In the genomic region with DNA sequence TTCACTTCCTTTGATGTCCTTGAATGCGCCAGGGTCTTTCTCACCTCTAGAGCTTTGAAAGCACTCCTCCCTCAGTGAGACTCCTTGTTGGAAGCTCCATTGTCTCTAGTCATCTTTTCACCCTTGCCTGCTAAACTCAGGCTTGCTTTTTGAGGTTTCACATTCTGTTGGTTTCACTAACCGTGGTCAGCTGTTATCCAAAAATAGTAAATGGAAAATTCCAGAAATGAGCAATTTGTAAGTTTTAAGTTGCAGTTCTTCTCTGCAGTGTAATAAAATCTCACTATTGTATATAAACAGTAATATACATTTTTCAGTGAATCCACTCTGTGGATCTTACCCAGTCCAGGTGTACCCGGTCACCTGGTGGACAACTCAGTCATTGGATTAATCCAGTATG, we compare ENCODE assay signal across 33 mouse cellular contexts. TPM values are rescaled to one million over a fixed set of nuclear protein-coding genes. Genes with fewer than 3 reads are reported as not detected.
"Had no signal": no experiment of that assay in that cellular context is flagged by ENCODE, and none has a peak within 500 bp of the region (broad histone marks: within the 10 kb centered on the region; RNA-seq: fewer than 3 reads in every experiment).

No protein-coding gene starts in this region.

- H3K4me3 ChIP-seq: heart, embryonic 10.5 days; heart, embryonic 13.5 days; heart, embryonic 15.5 days; hindbrain, embryonic 13.5 days; hindbrain, embryonic 15.5 days; kidney, embryonic 15.5 days; limb, embryonic 13.5 days; limb, embryonic 15.5 days; liver, embryonic 12.5 days had no signal

- ATAC-seq: hindbrain, postnatal 0 days; intestine, embryonic 16.5 days; liver, embryonic 12.5 days had no signal

- H3K4me1 ChIP-seq: heart, embryonic 10.5 days; heart, embryonic 13.5 days; heart, embryonic 15.5 days; hindbrain, embryonic 13.5 days; hindbrain, embryonic 15.5 days; kidney, embryonic 15.5 days; limb, embryonic 13.5 days; limb, embryonic 15.5 days; liver, embryonic 12.5 days had no signal

- DNase-seq: gastrocnemius, postnatal 14 days; gastrocnemius, postnatal 36 days; heart, adult 18-20 months; heart, postnatal 14 days; heart, postnatal 36 days; kidney, adult 11 months; kidney, adult 2 months; kidney, adult 9 months; kidney, postnatal 14 days; kidney, postnatal 36 days; layer of hippocampus, adult 9-11 months; layer of hippocampus, postnatal 36 days; left cerebral cortex, postnatal 4 days had no signal

- H3K9ac ChIP-seq: heart, embryonic 13.5 days; heart, embryonic 15.5 days; hindbrain, embryonic 13.5 days; hindbrain, embryonic 15.5 days; kidney, embryonic 15.5 days; limb, embryonic 13.5 days; limb, embryonic 15.5 days; liver, embryonic 12.5 days; liver, embryonic 14.5 days had no signal

- H3K4me2 ChIP-seq: heart, embryonic 13.5 days; heart, embryonic 15.5 days; hindbrain, embryonic 13.5 days; hindbrain, embryonic 15.5 days; kidney, embryonic 15.5 days; limb, embryonic 13.5 days; limb, embryonic 15.5 days; liver, embryonic 12.5 days had no signal

- H3K27ac ChIP-seq: heart, embryonic 10.5 days; heart, embryonic 13.5 days; heart, embryonic 15.5 days; hindbrain, embryonic 13.5 days; hindbrain, embryonic 15.5 days; hindbrain, postnatal 0 days; kidney, embryonic 15.5 days; kidney, postnatal 0 days; limb, embryonic 13.5 days; limb, embryonic 15.5 days; liver, embryonic 12.5 days; liver, embryonic 14.5 days had no signal

- H3K9me3 ChIP-seq: heart, embryonic 10.5 days; heart, embryonic 15.5 days; hindbrain, embryonic 13.5 days; hindbrain, embryonic 15.5 days; kidney, embryonic 15.5 days; limb, embryonic 15.5 days; liver, embryonic 12.5 days had no signal

- H3K27me3 ChIP-seq: heart, embryonic 13.5 days; heart, embryonic 15.5 days; hindbrain, embryonic 13.5 days; hindbrain, embryonic 15.5 days; kidney, embryonic 15.5 days; limb, embryonic 13.5 days; limb, embryonic 15.5 days; liver, embryonic 12.5 days had no signal

- H3K36me3 ChIP-seq: heart, embryonic 10.5 days; heart, embryonic 13.5 days; heart, embryonic 15.5 days; hindbrain, embryonic 13.5 days; hindbrain, embryonic 15.5 days; kidney, embryonic 15.5 days; limb, embryonic 13.5 days; limb, embryonic 15.5 days; liver, embryonic 12.5 days had no signal

RNA-seq across cellular contexts. Expression of a gene that starts 21.1 kb away (rescaled TPM):
- polyA plus RNA-seq: gonadal fat pad, adult 2 months; heart, embryonic 10.5 days; heart, embryonic 13.5 days; heart, embryonic 15.5 days; heart, postnatal 0 days; hindbrain, embryonic 11.5 days; hindbrain, embryonic 13.5 days; hindbrain, embryonic 15.5 days; hindbrain, postnatal 0 days; intestine, embryonic 14.5 days; intestine, embryonic 16.5 days; kidney, adult 2 months; kidney, embryonic 15.5 days; kidney, postnatal 0 days; large intestine, adult 2 months; limb, embryonic 11.5 days; limb, embryonic 13.5 days; limb, embryonic 15.5 days; liver, adult 2 months; liver, embryonic 12.5 days; liver, embryonic 14.5 days had no signal
